In the genomic region with DNA sequence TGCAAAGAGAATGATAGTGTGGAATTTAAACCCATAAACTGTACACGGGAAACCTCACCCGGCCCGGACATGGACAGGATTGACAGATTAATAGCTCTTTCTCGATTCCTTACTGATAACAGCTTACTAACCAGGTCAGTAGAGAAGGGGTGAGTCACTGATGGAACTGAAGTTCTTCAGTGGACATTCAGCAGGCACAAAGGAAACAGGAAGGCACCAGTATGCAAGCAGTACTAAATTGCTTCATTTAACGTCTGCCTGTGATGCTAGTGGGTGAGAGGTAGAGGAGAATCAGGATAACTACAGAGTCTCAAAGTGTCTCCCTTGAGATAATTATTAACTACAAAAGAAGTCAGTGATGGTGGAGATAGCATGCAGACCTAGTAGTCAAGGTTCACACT, we compare ENCODE assay signal across 25 mouse cellular contexts. TPM values are rescaled to one million over a fixed set of nuclear protein-coding genes. Genes with fewer than 3 reads are reported as not detected.
DNase-seq lines count a peak whose midpoint lies in the region; ATAC-seq and TF ChIP-seq lines count a peak whose summit lies in the region.
"Had no signal": no experiment of that assay in that cellular context is flagged by ENCODE, and none has a peak within 500 bp of the region (broad histone marks: within the 10 kb centered on the region; RNA-seq: fewer than 3 reads in every experiment).

No protein-coding gene starts in this region.

- no peaks in the 10 kb centered on the region for H3K9me3 ChIP-seq in intestine, embryonic 15.5 days
- H3K9me3 ChIP-seq: forebrain, embryonic 13.5 days; hindbrain, embryonic 13.5 days; limb, embryonic 12.5 days; megakaryocyte, embryonic 14.5 days; midbrain, embryonic 12.5 days; neural tube, embryonic 12.5 days had no signal

- ATAC-seq in intestine, embryonic 15.5 days: peak; percentile 63
- ATAC-seq: forebrain, embryonic 13.5 days; lung, postnatal 0 days had no signal

- peak; percentile 52 for DNase-seq in kidney, adult 2 months
- DNase-seq in kidney, adult 18-20 months: no peak
- peak; percentile 29 for DNase-seq in urinary bladder, postnatal 14 days (ENCODE audit: low spot score)
- DNase-seq in urinary bladder, adult 2 months (ENCODE audit: low spot score): no peak
- DNase-seq in left cerebral cortex, postnatal 36 days (ENCODE audit: low spot score in 2 of 2): no peak
- no peak for DNase-seq in testis, postnatal 14 days (ENCODE audit: low spot score)
- DNase-seq: adrenal gland, adult 8-10 months; cerebellum, adult 2 months; cerebellum, postnatal 36 days; gastrocnemius, postnatal 25 days; heart, postnatal 4 days; kidney, adult 9 months; kidney, postnatal 14 days; lung, postnatal 4 days; right cerebral cortex, postnatal 4 days had no signal

- H3K9ac ChIP-seq in intestine, embryonic 15.5 days: no peak overlapping the region
- H3K9ac ChIP-seq: forebrain, embryonic 13.5 days; hindbrain, embryonic 13.5 days; limb, embryonic 12.5 days; midbrain, embryonic 12.5 days; neural tube, embryonic 12.5 days had no signal

- H3K4me1 ChIP-seq in kidney, adult 2 months (ENCODE audit: control insufficient read depth, insufficient read depth, low read length): peaks cover 32% of the 10 kb centered on the region; the same call in 1 of the 2 replicates
- H3K4me1 ChIP-seq in intestine, embryonic 15.5 days (replicated peaks): peaks cover 18% of the 10 kb centered on the region

- WGBS in kidney, adult 2 months: 16% methylated on average over 5 of the region's 5 CpGs
- 46% methylated on average over 5 of the region's 5 CpGs for WGBS in intestine, embryonic 15.5 days

- peak overlapping the region; percentile 88 for H3K27ac ChIP-seq in kidney, adult 2 months (ENCODE audit: insufficient read depth, low read depth, low read length)
- no peak overlapping the region for H3K27ac ChIP-seq in intestine, embryonic 15.5 days
- H3K27ac ChIP-seq: forebrain, embryonic 13.5 days; hindbrain, embryonic 13.5 days; limb, embryonic 12.5 days; midbrain, embryonic 12.5 days; neural tube, embryonic 12.5 days had no signal

- H3K4me2 ChIP-seq in intestine, embryonic 15.5 days (replicated peaks): no peak overlapping the region
- H3K4me2 ChIP-seq: forebrain, embryonic 13.5 days; hindbrain, embryonic 13.5 days; midbrain, embryonic 12.5 days; neural tube, embryonic 12.5 days had no signal

- H3K27me3 ChIP-seq in kidney, adult 2 months (replicated peaks; ENCODE audit: control insufficient read depth, insufficient read depth, low read length): no peaks in the 10 kb centered on the region
- H3K27me3 ChIP-seq in intestine, embryonic 15.5 days (replicated peaks): no peaks in the 10 kb centered on the region
- H3K27me3 ChIP-seq: CH12.LX; forebrain, embryonic 13.5 days; hindbrain, embryonic 13.5 days; limb, embryonic 12.5 days; megakaryocyte, embryonic 14.5 days; midbrain, embryonic 12.5 days; neural tube, embryonic 12.5 days had no signal

- intact Hi-C loops in left cerebral cortex, postnatal 36 days (cut with DNase I): no loop called here

- no peaks in the 10 kb centered on the region; the same call in none of the 2 replicates for H3K36me3 ChIP-seq in kidney, adult 2 months (ENCODE audit: control insufficient read depth, insufficient read depth, low read length)
- 0 out of 2 replicates have a peak, but pooled peaks cover 3% of the 10 kb centered on the region for H3K36me3 ChIP-seq in intestine, embryonic 15.5 days

- no peak overlapping the region for H3K4me3 ChIP-seq in kidney, adult 2 months (ENCODE audit: insufficient read depth, low read depth, low read length)
- no peak overlapping the region for H3K4me3 ChIP-seq in intestine, embryonic 15.5 days (replicated peaks)
- H3K4me3 ChIP-seq: forebrain, embryonic 13.5 days; hindbrain, embryonic 13.5 days; limb, embryonic 12.5 days; megakaryocyte, embryonic 14.5 days; midbrain, embryonic 12.5 days; myocyte; neural tube, embryonic 12.5 days had no signal

- TF ChIP-seq CTCF in kidney, adult 2 months (conservative IDR thresholded peaks at IDR 0.05; ENCODE audit: insufficient read depth, insufficient read length, low read depth, low read length): no peak

- no peak for TF ChIP-seq POLR2A in kidney, adult 2 months (IDR thresholded peaks at IDR 0.05; ENCODE audit: low read depth, low read length)

RNA-seq across cellular contexts. Expression of a gene that starts 7.9 kb away (rescaled TPM):
- 32.5 and 35.3 TPM in 2 replicates for polyA plus RNA-seq in kidney, adult 2 months (2012; rRNA removed)
- 24.7 and 42.2 TPM in 2 replicates for polyA plus RNA-seq in urinary bladder, adult 2 months (2012; rRNA removed)
- polyA plus RNA-seq in intestine, embryonic 15.5 days (2015; fragmentation: Nextera tagmentation; extraction: Ambion mirVana): 36.3 and 39.4 TPM in 2 replicates
- total RNA-seq in left cerebral cortex, postnatal 36 days (2021): 10 to 100 TPM; 26.4 to 30.6 TPM

RNA-seq across cellular contexts. Expression of a gene that starts 9.0 kb away (rescaled TPM):
- polyA plus RNA-seq in kidney, adult 2 months (2012; rRNA removed): 84.6 and 85.7 TPM in 2 replicates
- 78.6 and 81.4 TPM in 2 replicates for polyA plus RNA-seq in urinary bladder, adult 2 months (2012; rRNA removed)
- 135 and 139 TPM in 2 replicates for polyA plus RNA-seq in intestine, embryonic 15.5 days (2015; fragmentation: Nextera tagmentation; extraction: Ambion mirVana)
- 10 to 100 TPM; 48.5 to 51.0 TPM for total RNA-seq in left cerebral cortex, postnatal 36 days (2021)

Comparison
In these comparisons a context has a peak if more than half of its experiments do, and no peak if none do; other contexts are left out.
1. DNase-seq: peak in kidney, adult 2 months (single experiment) and urinary bladder, postnatal 14 days (single experiment); none in kidney, adult 18-20 months (single experiment), urinary bladder, adult 2 months (single experiment), left cerebral cortex, postnatal 36 days (0 of 2) and testis, postnatal 14 days (single experiment).